In the genomic region with DNA sequence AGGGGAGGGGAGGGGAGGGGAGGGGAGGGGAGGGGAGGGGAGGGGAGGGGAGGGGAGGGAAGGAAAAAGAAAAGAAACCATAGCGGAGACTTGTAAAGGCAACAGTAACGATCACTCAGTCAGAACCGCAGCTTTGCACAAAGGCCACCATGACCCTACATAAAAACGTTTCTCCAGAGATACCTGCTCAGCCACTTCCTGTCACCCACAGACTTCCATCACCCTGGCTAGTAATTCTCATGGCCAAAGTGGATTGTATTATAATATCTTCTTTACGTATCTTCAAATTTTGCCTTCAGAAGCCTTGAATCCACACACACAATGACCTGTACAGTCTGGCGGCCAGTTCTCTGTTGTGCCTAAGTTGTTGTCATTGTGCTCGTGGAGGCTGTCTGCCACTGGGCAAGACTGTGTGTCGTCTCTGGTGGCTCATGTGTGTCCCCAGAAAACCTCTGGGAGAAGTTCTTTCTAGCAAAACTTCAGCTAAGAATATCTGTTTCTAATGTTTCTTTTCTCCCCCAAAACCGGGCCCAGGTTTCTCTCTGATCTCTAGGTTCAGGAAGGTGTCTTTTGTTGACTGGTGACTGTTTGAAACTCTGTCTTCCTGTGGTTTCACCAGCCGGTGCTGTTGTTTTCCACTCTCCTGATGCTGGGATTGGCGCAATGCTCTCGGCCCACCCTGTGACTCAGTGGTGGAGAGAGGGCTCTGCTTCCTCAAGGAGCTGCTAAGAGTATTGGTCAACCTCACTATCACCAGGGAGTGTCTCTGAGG, we compare ENCODE assay signal across 9 mouse cellular contexts. TPM values are rescaled to one million over a fixed set of nuclear protein-coding genes. Genes with fewer than 3 reads are reported as not detected.
A peak's percentile ranks its signal among the peaks of the same experiment; 100 is the strongest.
DNase-seq lines count a peak whose midpoint lies in the region; ATAC-seq lines count a peak whose summit lies in the region.
"Had no signal": no experiment of that assay in that cellular context is flagged by ENCODE, and none has a peak within 500 bp of the region (broad histone marks: within the 10 kb centered on the region; RNA-seq: fewer than 3 reads in every experiment).

No protein-coding gene starts in this region.

- 77% methylated on average over 12 of the region's 12 CpGs for WGBS in kidney, embryonic 15.5 days

- no peak overlapping the region for H3K4me3 ChIP-seq in kidney, embryonic 15.5 days (replicated peaks)
- H3K4me3 ChIP-seq: stomach, embryonic 15.5 days had no signal

- no peaks in the 10 kb centered on the region for H3K9me3 ChIP-seq in kidney, embryonic 15.5 days (replicated peaks)
- H3K9me3 ChIP-seq: stomach, embryonic 15.5 days had no signal

- no peaks in the 10 kb centered on the region for H3K36me3 ChIP-seq in kidney, embryonic 15.5 days
- H3K36me3 ChIP-seq: stomach, embryonic 15.5 days had no signal

- no peak for DNase-seq in kidney, adult 11 months
- DNase-seq in T-cell, adult 2 months (ENCODE audit: low spot score) = peak; percentile 59
- DNase-seq in lung, postnatal 36 days = peak; percentile 44
- peak; percentile 69 for DNase-seq in thymus, postnatal 0 days (ENCODE audit: low spot score)
- no peak for DNase-seq in kidney, postnatal 4 days
- DNase-seq in urinary bladder, adult 2 months (ENCODE audit: low spot score) = no peak
- no peak for DNase-seq in frontal cortex, postnatal 25 days (ENCODE audit: low spot score in 2 of 2)

- H3K4me1 ChIP-seq in kidney, embryonic 15.5 days = peaks cover 4% of the 10 kb centered on the region; the same call in 1 of the 2 replicates

- ATAC-seq in kidney, embryonic 15.5 days (replicated peaks; ENCODE audit: low FRiP score) = no peak

- H3K27ac ChIP-seq in kidney, embryonic 15.5 days = 0 out of 2 replicates have a peak overlapping the region, but pooled peaks have one; percentile 6

- no peaks in the 10 kb centered on the region for H3K27me3 ChIP-seq in kidney, embryonic 15.5 days
- H3K27me3 ChIP-seq: stomach, embryonic 15.5 days had no signal

- H3K9ac ChIP-seq in kidney, embryonic 15.5 days = no peak overlapping the region
- H3K9ac ChIP-seq: stomach, embryonic 15.5 days had no signal

- H3K4me2 ChIP-seq in kidney, embryonic 15.5 days = no peak overlapping the region
- H3K4me2 ChIP-seq: stomach, embryonic 15.5 days had no signal

RNA-seq across cellular contexts. Expression of a gene that starts 16.6 kb away (rescaled TPM):
- 1.4 and 1.5 TPM in 2 replicates for polyA plus RNA-seq in kidney, embryonic 15.5 days (2015; fragmentation: Nextera tagmentation; extraction: Ambion mirVana)
- 0.14 and 0.22 TPM in 2 replicates for polyA plus RNA-seq in thymus, postnatal 0 days (2015; fragmentation: Nextera tagmentation; extraction: Ambion mirVana)
- polyA plus RNA-seq in urinary bladder, adult 2 months (2012; rRNA removed) = 0.76 and 1.2 TPM in 2 replicates

RNA-seq across cellular contexts. Expression of a gene that starts 37.2 kb away (rescaled TPM):
- polyA plus RNA-seq in kidney, embryonic 15.5 days (2015; fragmentation: Nextera tagmentation; extraction: Ambion mirVana) = 2.0 and 3.2 TPM in 2 replicates
- 134 and 135 TPM in 2 replicates for polyA plus RNA-seq in thymus, postnatal 0 days (2015; fragmentation: Nextera tagmentation; extraction: Ambion mirVana)
- polyA plus RNA-seq in urinary bladder, adult 2 months (2012; rRNA removed) = 4.0 and 5.0 TPM in 2 replicates

RNA-seq across cellular contexts. Expression of a gene that starts 46.7 kb away (rescaled TPM):
- polyA plus RNA-seq in kidney, embryonic 15.5 days (2015; fragmentation: Nextera tagmentation; extraction: Ambion mirVana) = 0.42 and 0.71 TPM in 2 replicates
- 0.23 and 0.34 TPM in 2 replicates for polyA plus RNA-seq in thymus, postnatal 0 days (2015; fragmentation: Nextera tagmentation; extraction: Ambion mirVana)
- polyA plus RNA-seq in urinary bladder, adult 2 months (2012; rRNA removed) = 35.2 and 43.3 TPM in 2 replicates

Comparison
In these comparisons a context has a peak if more than half of its experiments do, and no peak if none do; other contexts are left out.
1. DNase-seq: peak in T-cell, adult 2 months (single experiment), lung, postnatal 36 days (single experiment) and thymus, postnatal 0 days (single experiment); none in kidney, adult 11 months (single experiment), kidney, postnatal 4 days (0 of 2), urinary bladder, adult 2 months (single experiment) and frontal cortex, postnatal 25 days (0 of 2).
2. RNA of a gene that starts 37.2 kb away (polyA plus RNA-seq): 134 to 135 TPM in thymus, postnatal 0 days; 4.0 to 5.0 TPM in urinary bladder, adult 2 months and 2.0 to 3.2 TPM in kidney, embryonic 15.5 days; every median in the first group is over 10 times any median in the second.
3. RNA of a gene that starts 46.7 kb away (polyA plus RNA-seq): 35.2 to 43.3 TPM in urinary bladder, adult 2 months; 0.42 to 0.71 TPM in kidney, embryonic 15.5 days and 0.23 to 0.34 TPM in thymus, postnatal 0 days; every median in the first group is over 10 times any median in the second.